Mouse (Mus musculus) kidney, adult 2 months (tissue): Measurements from ENCODE around the gene Cfap73. TPM values are rescaled to one million over a fixed set of nuclear protein-coding genes. Genes with fewer than 3 reads are reported as not detected.

Experiments used
- DNase-seq: peaks from one replicate; pipeline ENCODE4 v3.0.0; 2021
- H3K27ac ChIP-seq: fragments of 200-500 bp; 2 replicates; pipeline ENCODE4 v1.5.1; 2012; ENCODE audit warnings: low read depth, low read length, control low read depth, inconsistent platforms; ENCODE audit not compliant: insufficient read depth
- H3K27me3 ChIP-seq: fragments of 200-500 bp; replicated peaks from 2 replicates; pipeline ENCODE4 v1.6.1; 2012; ENCODE audit warnings: mild to moderate bottlenecking, moderate library complexity, low read length, inconsistent platforms; ENCODE audit not compliant: control insufficient read depth, insufficient read depth
- H3K36me3 ChIP-seq: fragments of 200-500 bp; 2 replicates; pipeline ENCODE4 v1.6.1; 2012; ENCODE audit warnings: mild to moderate bottlenecking, moderate library complexity, low read length, inconsistent platforms; ENCODE audit not compliant: control insufficient read depth, insufficient read depth
- H3K4me1 ChIP-seq: fragments of 200-500 bp; 2 replicates; pipeline ENCODE4 v1.6.1; 2011; ENCODE audit warnings: low read length; ENCODE audit not compliant: control insufficient read depth, insufficient read depth
- H3K4me3 ChIP-seq: fragments of 200-500 bp; 2 replicates; pipeline ENCODE4 v1.5.1; 2011; ENCODE audit warnings: mild to moderate bottlenecking, low read depth, low read length, control low read depth; ENCODE audit not compliant: insufficient read depth
- CTCF ChIP-seq: fragments of 200-500 bp; conservative IDR thresholded peaks from 2 replicates; pipeline ENCODE4 v1.5.1; 2011; ENCODE audit warnings: low read depth, mild to moderate bottlenecking, control low read depth, low read length, moderate library complexity, mixed read lengths; ENCODE audit not compliant: insufficient read depth, insufficient read length
- POLR2A ChIP-seq: fragments of 200-500 bp; IDR thresholded peaks from one replicate; pipeline ENCODE4 v1.6.1; 2011; ENCODE audit warnings: low read depth, low read length, control low read depth
- WGBS: fragments of 180-500 bp; shearing (Covaris S2); methylation state at CpG from one replicate; pipeline ENCODE4 v1.1.7; 2018; 5-methylcytosine and 5-hydroxymethylcytosine counted together
- polyA plus RNA-seq: library from polyadenylated mRNA; depleted of rRNA; stranded (reverse); fragments of >200 nt; gene quantifications from 2 replicates; pipeline ENCODE4 v1.2.3, GENCODE M21; 2012; rRNA removed

The Cfap73 gene
- polyA plus RNA-seq: not detected in 2 replicates

GRCm38 (mm10) chr5:120634131-120634530 lies at the start of gene Cfap73:
TSS of gene Cfap73 (minus strand) at chr5:120634235.
- no peaks in the 10 kb centered on the region for H3K4me1 ChIP-seq
- WGBS: 51% methylated on average over 9 of the region's 9 CpGs
- no peak within 1 kb of the TSS for H3K27ac ChIP-seq
- no peak for TF ChIP-seq POLR2A
- no peak for TF ChIP-seq CTCF
- DNase-seq: no peak
- H3K36me3 ChIP-seq: no peaks in the 10 kb centered on the region
- no peak within 1 kb of the TSS for H3K4me3 ChIP-seq
- H3K27me3 ChIP-seq: no peaks in the 10 kb centered on the region

- TF ChIP-seq POLR2A (no peak), CTCF (no peak)
- Histone ChIP-seq H3K4me3 (no peak overlapping the region), H3K4me1 (no peaks in the 10 kb centered on the region), H3K36me3 (no peaks in the 10 kb centered on the region), H3K27me3 (no peaks in the 10 kb centered on the region), H3K27ac (no peak overlapping the region)
- no peak for DNase-seq
- 18% methylated on average over 24 of the region's 24 CpGs for WGBS
Observed at GRCm38 (mm10) chr5:120682982-120683771, 49.1 kb upstream of the Cfap73 start.

- Histone ChIP-seq H3K27me3 (no peaks in the 10 kb centered on the region), H3K27ac (no peak overlapping the region), H3K36me3 (no peaks in the 10 kb centered on the region), H3K4me3 (no peak overlapping the region), H3K4me1 (no peaks in the 10 kb centered on the region)
- TF ChIP-seq CTCF: no peak
- no peak for TF ChIP-seq POLR2A
- WGBS: 85% methylated on average over 18 of the region's 18 CpGs
- no peak for DNase-seq
Observed at GRCm38 (mm10) chr5:120680918-120681317, 46.9 kb upstream of the Cfap73 start.

- DNase-seq: peak; percentile 82
- TF ChIP-seq CTCF: peak; percentile 56
- TF ChIP-seq POLR2A: no peak
- Histone ChIP-seq H3K4me1 (no peaks in the 10 kb centered on the region), H3K27ac (no peak overlapping the region), H3K27me3 (no peaks in the 10 kb centered on the region), H3K36me3 (no peaks in the 10 kb centered on the region), H3K4me3 (no peak overlapping the region)
- 4% methylated on average over 24 of the region's 24 CpGs for WGBS
Observed at GRCm38 (mm10) chr5:120679676-120680555, 45.9 kb upstream of the Cfap73 start.

- WGBS: 28% methylated on average over 2 of the region's 2 CpGs
- no peaks in the 10 kb centered on the region for H3K4me1 ChIP-seq
- no peaks in the 10 kb centered on the region for H3K36me3 ChIP-seq
- no peak overlapping the region for H3K27ac ChIP-seq
- no peaks in the 10 kb centered on the region for H3K27me3 ChIP-seq
- peak; percentile 5 for DNase-seq
- no peak overlapping the region for H3K4me3 ChIP-seq
- no peak for TF ChIP-seq POLR2A
- TF ChIP-seq CTCF: no peak
Observed at GRCm38 (mm10) chr5:120677516-120677915, 43.5 kb upstream of the Cfap73 start.

- Histone ChIP-seq H3K27ac (no peak overlapping the region), H3K27me3 (no peaks in the 10 kb centered on the region), H3K36me3 (no peaks in the 10 kb centered on the region), H3K4me3 (no peak overlapping the region), H3K4me1 (no peaks in the 10 kb centered on the region)
- WGBS: 24% methylated on average over 21 of the region's 21 CpGs
- TF ChIP-seq POLR2A: no peak
- no peak for TF ChIP-seq CTCF
- DNase-seq: peak; percentile 2
Observed at GRCm38 (mm10) chr5:120674229-120675145, 40.5 kb upstream of the Cfap73 start.
